Mouse (Mus musculus): ENCODE results near the gene Msx1.

Msx1 gene

DNA sequence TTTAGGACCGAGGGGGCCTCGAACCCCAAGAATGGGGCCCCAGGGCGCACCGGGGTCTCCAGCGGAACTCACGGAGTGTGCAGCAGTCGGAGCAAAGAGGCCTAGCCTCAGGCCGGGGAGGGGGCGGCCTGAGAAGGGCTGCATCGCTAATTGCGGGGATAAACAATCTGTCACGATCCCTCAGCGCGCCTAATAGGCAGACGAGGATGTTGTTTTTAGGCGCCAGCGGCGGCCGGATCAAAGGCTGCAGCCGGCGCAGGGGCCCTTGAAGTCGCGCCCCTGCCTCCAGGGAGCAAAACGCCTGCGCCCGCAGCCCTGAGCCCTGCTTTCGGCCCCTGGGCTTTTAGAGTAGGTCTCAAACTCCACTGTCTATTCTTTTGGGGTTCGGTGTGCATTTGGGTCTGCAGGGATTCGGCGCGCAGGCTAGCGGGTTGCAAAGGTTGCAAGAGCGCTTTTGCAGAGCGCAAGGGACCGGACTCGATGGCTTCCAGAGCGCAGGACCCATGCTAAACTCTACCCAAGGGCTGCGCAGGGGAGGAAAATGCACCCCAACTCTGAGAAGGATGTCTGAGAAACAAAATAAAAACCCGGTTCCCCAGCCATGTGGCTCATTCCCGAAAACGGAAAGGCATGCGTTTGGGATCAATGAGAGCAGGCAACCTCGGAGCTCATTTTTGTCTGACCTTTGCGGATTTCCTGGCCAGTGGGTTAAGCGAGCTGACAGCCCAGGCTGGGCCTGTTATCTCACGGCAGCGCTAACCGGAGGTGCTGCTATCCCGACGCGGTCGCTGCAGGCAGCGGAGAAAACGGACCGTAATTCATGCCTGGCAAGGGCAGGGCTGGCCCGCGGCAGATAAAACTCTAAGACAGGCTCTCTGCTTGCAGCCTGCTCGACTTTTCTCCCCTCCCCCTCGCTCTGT lies 2.6 kb upstream of the Msx1 start:
- peak; percentile 76 for DNase-seq (ENCODE audit: low read depth, low spot score)

DNA sequence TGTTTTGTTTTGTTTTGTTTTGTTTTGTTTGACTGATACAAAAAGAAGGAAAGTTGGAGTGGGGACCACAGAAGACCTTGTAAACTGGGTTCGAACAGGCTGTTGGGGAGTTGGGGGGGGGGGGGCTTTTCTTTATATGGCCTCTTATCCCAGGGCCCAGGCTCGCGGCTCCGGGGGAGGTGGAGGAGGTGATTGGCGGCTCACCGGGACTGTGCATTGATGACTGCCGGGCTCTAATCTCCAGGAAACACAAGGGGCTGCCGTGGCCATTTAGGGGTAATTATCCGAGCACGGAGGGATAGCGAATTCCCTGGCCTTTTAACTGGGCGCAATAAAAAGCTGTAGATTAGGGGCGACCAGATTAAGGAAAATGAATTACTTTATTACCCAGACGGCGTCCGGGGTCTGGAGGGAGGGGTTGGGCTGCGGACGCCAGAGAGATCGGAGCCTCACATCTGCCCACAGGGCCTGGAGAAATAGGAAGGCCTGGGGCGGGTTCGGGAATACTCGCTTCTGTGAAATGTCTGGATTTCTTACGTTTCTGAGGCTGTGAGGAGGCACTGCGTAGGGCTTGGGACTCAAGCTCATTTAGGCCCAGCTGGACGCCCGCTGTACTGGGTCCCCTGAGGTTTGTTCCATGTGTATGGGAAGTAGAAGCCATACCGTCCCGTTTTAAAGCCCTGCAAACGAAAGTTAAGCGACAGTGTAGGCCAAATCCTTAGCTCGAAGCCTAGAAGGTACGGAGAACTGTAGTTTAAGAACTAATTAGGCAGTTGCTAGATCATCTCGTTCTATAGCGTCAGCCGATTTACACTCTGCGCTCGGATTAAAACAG lies 1.4 kb upstream of the Msx1 start:
- peak; percentile 44 for DNase-seq (ENCODE audit: low read depth, low spot score)

DNA sequence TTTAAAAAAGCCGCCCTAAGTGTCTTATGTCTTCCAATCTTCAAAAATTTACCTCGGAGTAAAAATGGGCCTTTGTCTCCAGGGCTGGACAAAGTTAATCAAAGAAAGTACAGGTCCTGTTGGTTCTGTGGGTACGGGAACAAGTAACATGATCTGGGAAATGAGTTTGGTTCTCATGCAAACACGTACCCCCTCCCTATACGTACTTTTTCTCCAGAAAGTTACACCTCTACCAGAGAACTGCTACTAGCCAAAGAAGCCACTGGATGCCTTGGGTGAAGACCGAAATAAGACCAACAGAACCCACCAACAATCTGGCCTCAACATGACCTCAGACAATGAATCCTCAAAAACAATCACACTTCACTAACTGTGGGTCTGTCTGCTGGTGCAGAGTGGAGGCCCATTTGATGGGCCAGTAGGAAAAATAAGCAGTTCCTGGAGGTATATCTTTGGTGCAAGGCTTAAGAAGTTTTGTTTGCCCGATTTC lies 773 bp upstream of the Msx1 start:
- DNase-seq (ENCODE audit: low read depth, low spot score) = no peak

DNA sequence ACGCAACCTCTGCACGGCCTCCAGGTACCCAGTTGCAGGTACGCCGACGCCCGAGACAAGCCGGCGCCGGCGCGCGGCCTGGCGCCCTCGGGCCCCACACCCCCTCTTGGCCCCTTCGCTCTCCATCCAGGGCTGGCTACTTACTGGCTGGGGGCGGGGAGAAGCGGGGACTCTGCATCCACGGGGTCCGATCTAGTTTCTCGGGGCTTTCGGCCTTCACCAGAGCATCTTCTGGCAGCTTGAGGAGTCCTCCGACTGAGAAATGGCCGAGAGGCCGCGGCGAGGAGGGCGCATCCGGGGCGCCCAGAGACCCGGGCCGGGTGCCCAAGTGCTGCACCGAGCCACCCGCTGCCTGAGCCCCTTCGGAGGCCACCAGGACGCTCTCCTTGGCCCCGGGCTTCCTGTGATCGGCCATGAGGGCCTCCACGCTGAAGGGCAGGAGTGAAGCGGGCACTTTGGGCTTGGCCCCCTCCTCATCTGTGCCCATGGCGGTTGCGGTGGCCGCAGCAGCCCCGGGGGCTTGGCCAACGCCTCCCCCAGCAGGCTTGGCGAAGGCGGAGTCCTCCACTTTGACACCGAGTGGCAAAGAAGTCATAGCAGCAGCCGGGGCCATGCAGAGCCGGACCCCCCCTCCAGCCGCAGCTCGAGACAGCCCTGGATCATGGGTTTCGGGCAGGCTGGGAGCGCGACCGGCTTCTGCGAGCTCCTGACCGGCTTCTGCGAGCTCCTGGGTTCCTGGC lies 492 bp downstream of the Msx1 start:
- DNase-seq (ENCODE audit: low read depth, low spot score) = peak; percentile 59

DNA sequence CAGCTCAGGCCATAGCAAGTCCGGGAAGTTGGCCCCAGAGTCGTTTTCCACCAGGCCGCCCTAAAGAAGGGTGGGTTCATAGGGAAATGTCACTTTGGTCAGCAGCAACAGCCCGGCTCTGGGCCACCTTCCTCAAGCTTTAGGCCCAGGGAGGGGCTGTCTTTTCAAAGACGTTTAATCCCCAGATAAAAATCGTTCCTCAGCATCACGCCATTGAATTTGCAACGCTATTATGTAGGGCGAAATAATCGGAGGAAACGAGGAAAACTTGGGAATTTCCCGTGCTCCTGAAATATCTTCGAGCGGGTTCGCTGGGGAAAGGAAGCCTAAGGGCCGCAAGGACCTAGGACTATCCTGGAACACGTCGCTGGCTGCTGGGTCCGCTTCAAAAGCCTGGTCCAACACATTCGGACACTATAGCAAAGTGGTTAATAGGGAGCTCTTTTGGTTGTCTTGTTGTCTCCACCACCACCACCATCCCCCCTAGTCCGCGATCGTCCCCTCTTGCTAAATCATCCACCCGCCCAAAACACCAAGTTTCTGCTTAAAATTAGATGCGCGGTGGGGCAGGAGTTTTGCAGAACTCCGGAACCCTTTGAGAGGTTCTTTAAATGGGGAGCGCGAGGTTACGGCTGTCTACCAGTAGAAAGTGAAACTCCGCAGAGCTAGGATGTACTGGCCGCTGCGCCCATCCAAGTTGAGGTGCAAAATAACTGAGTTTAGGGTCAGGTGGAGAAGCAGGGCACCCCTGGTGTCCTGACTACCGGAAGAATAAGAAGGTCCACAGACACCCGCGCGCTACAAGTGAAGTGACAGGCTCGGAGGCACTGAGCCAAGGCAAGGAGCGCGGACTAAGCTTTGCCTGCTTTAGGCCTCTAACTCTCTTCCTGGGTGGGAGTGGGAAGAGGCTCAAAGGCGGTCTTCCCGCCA lies 1.3 kb downstream of the Msx1 start:
- DNase-seq (ENCODE audit: low read depth, low spot score) = no peak

DNA sequence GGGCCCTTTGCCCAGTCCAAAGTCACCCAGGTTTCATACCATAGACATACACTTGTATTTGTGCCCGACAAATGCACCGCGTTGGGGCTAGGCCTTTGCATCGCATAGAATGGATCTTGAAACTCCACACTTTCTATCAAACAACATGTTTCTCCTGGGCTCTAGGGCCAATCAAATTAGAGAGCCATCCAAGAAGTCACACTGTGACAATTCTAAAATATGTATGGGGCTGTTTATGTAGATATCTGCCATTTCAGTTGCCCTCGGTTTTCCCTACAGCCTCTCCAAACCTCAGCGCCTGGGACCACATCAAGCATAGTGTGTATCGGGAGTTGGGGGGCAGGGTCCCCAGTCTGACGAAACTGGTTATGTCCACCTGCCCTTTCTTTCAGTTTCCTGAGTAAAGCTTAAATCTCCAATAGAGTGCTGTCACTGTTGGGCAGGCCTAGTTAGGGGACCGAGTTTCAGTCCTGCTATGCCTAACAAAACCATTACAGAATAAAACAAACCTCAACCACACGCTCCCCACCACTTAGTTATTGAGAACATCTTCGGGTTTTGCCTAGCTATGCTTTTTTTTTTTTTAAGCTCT lies 2.2 kb downstream of the Msx1 start:
- DNase-seq (ENCODE audit: low read depth, low spot score) = no peak

DNA sequence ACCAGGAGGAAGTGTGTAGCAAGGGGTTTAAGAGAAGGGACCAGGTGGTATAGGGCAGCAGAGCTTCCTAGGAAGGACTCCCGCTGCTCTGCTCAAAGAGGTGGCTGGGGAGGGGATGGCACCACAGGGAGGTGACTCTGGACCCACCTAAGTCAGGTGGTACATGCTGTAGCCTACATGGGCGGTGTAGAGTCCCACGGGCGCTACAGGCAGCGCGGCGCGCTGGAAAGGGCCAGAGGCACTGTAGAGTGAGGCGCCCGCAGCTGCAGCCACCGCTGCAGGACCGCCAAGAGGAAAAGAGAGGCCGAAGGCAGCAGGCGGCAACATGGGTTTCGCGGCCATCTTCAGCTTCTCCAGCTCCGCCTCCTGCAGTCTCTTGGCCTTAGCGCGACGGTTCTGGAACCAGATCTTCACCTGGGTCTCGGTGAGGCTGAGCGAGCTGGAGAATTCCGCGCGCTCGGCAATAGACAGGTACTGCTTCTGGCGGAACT lies 3.2 kb downstream of the Msx1 start:
- DNase-seq (ENCODE audit: low read depth, low spot score) = peak; percentile 69

DNA sequence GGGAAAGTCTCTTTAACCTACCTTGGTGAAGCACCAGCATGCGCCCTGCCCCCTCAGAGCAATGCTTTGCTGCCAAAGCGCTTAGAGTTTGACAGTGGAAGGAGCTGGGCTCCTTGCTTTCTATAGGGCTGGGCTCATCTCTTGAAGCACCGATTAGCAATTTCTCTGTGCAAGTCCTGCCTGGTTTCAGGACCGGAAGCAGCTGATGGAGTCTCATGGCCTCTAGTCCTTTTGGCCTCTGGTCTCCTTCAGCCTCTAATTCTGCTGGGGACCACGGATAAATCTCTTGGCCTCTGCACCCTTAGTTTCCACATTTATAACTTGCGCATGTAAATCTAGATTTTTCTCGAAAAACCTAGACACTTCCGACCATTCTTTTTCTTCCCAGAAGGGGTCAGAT lies 3.7 kb downstream of the Msx1 start:
- DNase-seq (ENCODE audit: low read depth, low spot score) = peak; percentile 16

DNA sequence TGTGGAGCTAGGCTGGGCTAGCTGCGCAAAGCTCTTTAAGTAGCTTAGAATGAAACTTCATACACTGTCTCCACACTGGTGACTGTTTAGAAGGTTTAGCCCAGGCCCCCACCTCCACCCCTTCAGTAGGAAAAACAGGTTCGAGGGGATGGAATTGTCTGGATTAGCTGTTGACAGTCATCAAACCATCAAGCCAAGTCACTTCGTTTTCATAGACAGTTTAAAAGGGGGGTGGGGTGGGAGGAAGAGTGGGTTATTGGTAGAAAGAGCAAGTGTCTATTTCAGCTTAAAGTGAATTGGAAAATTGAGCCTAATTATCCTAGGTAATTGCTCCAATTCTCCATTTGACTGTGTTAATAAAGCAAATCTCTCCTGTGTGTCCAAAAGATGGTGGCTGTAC lies 4.4 kb downstream of the Msx1 start:
- no peak for DNase-seq (ENCODE audit: low read depth, low spot score)

DNA sequence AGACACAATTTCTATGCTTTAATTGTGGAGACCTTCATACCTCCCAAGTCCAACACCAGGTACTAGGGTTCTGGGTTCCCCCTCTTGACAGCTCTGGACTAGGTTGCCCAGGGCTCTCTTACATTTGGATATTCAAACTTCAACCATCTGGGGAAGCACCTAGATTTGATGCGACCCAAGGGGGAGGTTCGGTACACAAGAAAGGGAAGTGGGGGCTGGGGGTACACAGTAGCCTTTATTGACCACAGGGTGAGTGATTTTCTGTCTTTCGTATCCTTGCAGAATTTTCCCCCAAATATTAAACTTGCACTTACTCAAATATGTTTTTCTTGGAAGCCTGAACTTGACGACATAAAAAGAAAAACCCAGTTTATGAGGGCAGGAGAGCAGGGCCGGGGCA lies 4.8 kb downstream of the Msx1 start:
- no peak for DNase-seq (ENCODE audit: low read depth, low spot score)

DNA sequence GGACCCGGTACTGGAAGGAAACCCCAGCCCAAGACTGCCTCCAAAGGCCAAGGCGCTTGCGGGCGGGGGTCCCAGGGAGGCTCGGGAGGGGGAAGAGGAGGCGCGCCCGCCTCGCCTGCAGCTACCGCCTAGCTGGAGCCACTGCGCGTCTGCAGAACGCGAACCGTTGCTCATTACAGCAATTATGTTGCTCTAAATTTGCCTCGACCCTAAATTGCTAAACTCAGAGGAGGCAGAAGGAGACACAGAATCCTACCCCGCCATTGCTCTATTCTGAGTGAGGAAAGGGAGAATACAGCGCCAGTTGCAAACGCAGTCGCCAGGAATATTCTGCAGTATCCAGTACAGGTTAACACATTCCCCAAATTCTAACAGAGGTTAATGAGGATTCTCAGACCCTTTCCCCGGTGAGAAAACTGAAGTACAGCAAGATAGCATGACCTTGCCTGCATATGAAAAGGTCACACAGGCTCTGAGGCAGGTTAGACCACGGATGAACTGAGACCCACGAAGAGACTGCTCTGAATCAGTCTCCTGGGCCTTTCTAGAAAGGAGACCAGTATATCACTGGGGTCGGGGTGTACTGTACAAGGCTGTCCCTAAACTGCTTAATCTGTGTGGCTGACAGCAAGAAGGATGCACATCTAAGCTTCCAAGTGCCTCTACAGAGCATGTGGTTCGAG lies 5.7 kb downstream of the Msx1 start:
- peak; percentile 30 for DNase-seq (ENCODE audit: low read depth, low spot score)

DNA sequence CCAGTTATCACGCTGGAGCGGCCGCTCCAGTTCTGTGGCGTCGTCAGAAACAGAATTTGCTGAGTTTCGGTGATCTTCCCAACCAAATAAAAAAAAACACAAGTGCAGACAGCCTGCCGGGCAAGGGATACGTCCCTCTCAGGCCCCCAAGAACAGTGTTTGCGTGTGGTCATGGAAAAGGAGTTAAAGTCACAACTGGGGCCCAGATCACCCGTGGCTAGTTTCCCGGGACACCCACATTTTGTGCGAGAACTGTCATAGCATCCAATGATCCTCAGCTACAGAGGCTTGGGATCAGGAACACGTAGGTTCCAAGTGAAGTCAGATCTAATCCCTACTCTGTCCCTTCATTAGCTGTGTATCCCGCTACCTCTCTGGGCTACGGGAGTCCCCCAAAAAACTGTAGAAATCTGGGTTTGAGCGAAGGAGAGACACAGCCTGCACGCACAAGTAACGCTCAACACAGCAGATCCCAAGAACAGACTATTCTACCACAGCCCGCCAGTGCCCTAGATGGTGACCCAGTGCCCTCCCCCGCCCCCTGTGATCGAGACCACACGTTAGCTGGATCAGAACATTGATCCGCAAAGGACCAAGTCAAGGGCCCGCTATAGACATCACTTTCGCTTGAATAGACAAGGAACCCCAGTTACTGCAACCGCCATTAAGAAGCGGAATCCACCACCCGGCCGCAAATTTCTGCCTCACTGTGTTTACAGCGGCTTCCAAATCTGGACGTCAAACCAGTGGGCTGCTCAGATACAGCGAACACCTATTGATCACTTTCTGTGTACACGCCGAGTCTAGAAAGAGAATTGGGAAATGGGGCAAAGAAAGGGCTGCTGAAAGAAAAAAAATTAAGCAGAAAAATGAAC lies 6.5 kb downstream of the Msx1 start:
- DNase-seq (ENCODE audit: low read depth, low spot score) = peak; percentile 25

DNA sequence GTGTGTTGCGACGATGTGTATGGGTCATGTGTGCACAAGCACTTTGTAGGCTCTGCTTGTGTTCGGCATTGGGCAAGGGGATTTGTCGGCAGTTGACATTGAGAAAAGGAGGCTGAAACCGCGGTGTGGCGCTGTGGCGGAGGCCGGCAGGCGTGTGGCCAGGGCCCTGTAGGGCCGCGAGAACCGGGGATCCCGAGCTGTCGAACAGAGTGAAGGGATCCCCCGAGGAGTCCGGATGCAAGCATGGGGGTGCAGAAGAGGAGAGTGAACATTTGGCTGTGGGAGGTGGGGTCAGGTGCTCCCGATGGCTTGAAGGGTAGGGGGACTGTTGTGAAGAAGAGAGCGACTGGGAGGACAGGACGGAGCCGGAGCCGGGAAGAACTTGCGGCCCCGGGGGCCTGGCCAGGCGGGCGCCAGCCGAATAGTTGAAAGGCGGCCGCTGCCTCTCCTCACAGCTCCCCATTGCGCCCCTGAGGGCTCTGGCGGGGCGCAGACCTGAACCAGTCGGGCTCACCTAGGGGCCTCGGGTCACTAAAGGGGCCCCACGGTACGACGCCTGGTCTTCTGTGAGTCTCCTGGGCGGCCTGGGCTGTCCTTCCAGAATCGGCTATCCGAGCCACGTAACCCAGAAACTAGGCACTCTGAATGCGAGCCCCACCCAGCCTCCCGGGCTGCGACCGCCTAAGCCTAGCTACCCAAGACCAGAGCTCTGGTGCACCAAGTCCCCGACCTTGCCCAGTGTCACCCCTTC lies 7.3 kb downstream of the Msx1 start:
- DNase-seq (ENCODE audit: low read depth, low spot score) = peak; percentile 59

DNA sequence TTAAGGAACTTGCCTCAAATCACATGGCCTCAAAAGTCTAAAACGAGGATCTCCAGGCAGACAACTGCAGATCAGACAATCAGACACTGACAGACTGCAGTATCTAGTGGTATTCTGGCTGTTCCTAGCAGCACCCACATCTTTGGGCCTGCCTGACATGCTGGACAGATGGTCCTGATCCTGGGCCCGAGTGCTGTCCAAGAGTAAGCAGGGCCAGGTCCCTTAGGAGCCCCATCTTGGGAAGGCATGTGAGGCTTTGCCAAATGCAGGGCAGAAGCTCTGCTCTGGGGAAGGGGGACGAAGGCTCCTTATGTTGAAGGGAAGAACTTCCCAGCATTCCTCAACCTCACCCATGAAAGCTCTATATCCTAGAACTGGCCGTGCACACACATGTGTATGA lies 8.5 kb downstream of the Msx1 start:
- DNase-seq (ENCODE audit: low read depth, low spot score) = no peak

DNA sequence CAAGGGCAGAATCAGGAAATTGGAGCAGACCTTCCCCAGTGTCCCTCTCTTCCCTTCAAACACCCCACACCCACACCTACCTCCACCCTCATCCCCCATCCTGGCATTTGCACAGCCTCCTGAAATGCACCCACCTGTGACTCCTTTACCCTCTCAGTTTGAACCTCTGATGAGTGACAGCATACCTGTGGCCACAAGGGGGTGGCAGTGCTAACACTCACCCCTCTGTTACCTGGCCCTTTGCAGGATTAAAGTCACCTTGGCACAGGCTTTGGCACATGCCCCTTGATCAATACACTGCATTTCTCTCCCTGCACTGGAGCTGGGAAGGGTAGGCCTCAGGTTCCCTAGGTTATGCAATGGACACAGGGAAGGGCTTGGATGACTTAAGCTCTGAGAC lies 10.2 kb downstream of the Msx1 start:
- no peak for DNase-seq (ENCODE audit: low read depth, low spot score)

DNA sequence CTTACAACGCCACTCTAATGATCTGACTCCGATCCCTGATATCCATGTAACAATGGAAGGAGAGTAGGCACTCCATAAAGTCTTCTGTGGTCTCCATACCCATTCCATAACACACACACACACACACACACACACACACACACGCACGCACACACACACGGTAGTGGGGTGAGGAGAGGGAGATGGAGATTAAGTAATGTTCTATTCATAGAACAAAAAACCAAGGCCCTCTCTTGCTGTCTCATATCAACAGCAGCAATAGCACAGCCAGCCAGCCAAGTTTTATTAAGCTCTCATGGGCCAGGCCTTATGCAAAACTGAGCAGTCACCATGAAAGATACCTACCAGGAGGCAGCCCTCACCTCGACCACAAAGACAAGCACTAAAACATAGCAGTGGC lies 19.1 kb downstream of the Msx1 start:
- no peak for DNase-seq (ENCODE audit: low read depth, low spot score)

DNA sequence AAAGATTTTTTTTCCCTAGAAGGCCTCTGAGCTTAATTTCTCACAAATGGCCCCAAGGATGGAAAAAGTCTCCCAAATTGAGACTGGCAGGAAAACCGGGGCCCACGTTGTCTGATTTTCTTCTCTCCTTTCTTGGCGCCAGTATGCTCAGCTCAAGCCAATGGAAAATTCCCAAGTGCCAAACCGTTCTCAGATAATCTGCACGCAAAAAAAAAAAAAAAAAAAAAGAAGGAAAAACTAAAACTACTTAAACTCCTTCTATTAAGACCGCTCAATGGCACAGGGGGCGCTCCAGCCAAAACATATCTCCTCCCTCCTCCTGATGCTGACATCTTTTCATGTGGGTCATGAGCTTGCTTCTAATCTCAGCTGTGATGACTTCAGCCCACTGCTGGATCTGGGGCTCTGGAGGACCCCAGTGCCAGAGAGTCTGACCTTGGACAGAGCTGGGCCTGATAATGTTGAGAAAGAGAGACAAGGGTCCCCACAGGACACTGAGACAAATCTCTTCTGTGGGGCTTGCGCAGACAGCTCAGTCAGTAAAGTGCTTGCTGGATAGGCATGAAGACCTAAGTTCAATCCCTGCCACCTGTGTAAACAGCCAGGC lies 19.8 kb downstream of the Msx1 start:
- DNase-seq (ENCODE audit: low read depth, low spot score) = no peak

DNA sequence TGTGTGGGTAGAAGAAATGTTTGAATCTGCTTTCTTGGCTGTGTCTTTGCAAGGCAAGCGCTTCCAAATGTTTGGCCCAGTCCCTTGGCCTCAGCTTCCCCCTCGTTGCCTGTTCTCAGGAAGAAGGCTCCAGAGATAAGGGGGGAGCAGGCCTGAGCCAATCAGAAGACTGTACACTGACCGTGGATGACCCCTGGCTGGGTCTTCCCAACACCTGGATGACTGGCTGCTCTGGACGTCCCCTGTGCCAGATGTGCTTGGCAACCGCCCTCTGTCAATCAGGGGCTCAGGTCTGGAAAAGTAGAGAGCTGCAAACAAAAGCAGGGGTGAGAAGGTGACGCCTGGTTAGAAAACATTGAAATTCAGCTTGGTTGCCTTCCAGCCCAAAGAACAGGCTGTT lies 27.1 kb downstream of the Msx1 start:
- no peak for DNase-seq (ENCODE audit: low read depth, low spot score)
